Mouse (Mus musculus): ENCODE data around the gene Wnt9b.

- no peak for TF ChIP-seq TAL1 (IDR thresholded peaks at IDR 0.05; ENCODE audit: low read length)
- no peak for TF ChIP-seq GATA1 (IDR thresholded peaks at IDR 0.05; ENCODE audit: low read length)
These were observed 32.6 kb downstream of the Wnt9b start for GRCm38 (mm10) chr11:103716971-103717370.

Measured in erythroblast, embryonic 14.5 days (primary cell).